Mouse (Mus musculus) megakaryocyte, embryonic 14.5 days (primary cell): Measurements from ENCODE around the gene Grb2.

ENCODE experiments used
- FLI1 ChIP-seq: IDR thresholded peaks from 2 replicates; pipeline ENCODE4 v1.6.1; 2012; ENCODE audit warnings: low read length, inconsistent platforms, mixed read lengths
- GATA1 ChIP-seq: IDR thresholded peaks from 3 replicates; pipeline ENCODE4 v1.6.1; 2012; ENCODE audit warnings: mixed read lengths, low read length, inconsistent platforms, borderline replicate concordance

DNA sequence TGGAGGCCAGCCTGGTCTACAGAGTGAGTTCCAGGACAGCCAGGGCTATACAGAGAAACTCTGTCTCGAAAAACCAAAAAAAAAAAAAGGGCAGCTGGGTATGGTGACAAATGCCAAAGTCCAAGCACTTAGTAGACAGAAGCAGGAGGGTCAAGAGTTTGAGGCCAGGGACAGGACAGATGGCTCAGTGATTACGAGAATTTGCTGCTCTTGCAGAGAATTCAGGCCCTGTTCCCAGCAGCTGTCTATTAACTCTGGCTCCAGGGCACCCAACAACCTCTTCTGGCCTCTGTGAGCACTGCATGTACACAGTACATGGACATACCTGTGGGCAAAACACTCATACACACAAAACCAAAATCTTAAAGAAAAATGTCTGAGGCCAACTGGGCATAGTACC is 90.4 kb downstream of the Grb2 start:
- TF ChIP-seq GATA1 (no peak), FLI1 (no peak)
